Mouse (Mus musculus) embryonic stem cell, embryonic (primary cell): ENCODE measurements at regions not wholly inside any gene's neighbourhood (a gene's known extent, or its start where the extent isn't known, plus 50 kb on each side); places are given as distances from the start of the nearest gene placed in this dataset.

Experiments used
- CTCF ChIA-PET, 4 experiments: fragments of 300-600 bp in 2 of 4; fragments of 350-600 bp in 2 of 4; sonication (Branson Sonifier 250); formaldehyde crosslinking; loops; one replicate each; lab custom pipeline; 2022; ENCODE audit warnings: inconsistent platforms in 2 of 4; lab: Charles Lee
- POLR2A ChIA-PET, 4 experiments: fragments of 300-600 bp in 2 of 4; fragments of 350-600 bp in 2 of 4; sonication (Branson Sonifier 250); formaldehyde crosslinking; loops; one replicate each; lab custom pipeline; 2022; ENCODE audit warnings: antibody characterized with exemption in 4 of 4, inconsistent platforms in 1 of 4; lab: Charles Lee

DNA sequence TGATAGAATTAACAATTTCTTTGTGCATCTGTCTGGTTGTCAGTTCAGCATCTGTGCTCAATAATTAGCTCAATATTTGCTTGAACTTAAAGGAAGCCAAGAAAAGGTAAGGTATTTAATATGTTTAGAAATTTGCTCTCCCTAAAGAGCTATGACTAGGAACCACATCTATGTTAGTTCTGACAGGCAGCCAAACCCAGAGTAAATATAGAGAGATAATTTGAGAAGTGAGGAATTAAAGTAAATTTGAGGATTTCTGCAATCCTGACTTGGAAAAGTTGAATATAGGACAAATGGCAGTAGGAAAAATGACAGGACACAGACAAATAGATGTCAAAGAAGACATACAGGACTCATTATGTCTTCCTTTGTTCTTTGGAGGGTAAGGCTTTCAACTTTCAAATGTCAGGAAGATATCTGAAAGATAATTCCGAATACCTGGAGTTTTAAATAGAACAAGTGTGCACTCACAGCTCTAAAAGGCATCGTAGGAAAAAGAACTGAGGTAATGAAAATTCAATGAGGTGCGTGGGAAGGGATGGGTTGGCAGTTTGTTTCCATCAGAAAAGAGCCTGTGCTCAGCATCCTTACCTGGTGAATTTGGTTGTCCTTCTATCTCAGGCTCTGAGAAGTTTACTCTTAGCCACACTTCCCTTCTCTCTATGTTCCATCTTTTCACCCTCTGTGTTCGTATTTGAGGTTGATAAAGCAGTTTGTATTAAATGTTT lies 433.3 kb downstream of the Gria2 start:
- ChIA-PET POLR2A (no interaction called here), CTCF (no interaction called here)

DNA sequence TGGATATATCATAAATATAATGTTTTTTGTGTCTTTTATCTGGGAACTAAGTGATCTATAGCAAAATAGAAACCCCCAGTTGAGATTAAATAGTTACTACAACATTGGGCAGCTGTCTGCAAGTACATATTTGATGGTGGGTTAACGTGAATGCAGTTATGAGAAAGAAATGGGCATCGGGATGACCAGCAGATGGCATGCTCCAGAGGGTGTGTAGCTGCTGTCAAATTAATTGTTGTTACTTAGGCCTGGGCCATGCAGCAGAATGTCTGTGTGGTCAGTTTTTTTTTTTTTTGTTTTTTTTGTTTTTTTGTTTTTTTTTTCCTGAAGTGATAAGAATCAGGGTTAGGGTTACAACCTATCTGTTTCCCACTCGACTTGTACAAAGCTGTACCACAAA lies 430.2 kb downstream of the Gria2 start:
- ChIA-PET POLR2A (no interaction called here), CTCF (interaction anchor here in 1 of 4 experiments (0.7 kb wide), 1 partner anchor 1928 kb away, joined by 4 read pairs; no protein-coding TSS in a partner anchor)

DNA sequence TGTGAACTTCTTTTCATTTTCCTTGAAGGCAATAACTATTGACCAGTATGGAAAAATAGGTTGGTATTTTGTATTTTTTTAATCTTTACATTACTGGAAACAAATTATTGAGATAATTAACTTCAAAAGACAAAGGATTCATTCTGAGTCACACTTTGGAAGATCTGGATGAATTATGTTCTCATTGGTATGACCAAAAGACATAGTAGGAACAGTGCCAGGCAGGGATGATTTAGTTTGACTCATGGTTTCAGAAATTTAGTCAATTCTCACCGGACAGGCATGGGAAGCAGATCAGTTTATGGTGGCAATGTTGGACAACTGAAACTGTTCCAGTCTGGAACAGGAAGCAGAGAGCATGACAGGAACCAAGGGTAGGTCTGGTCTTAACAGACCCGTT lies 416.6 kb downstream of the Gria2 start:
- POLR2A ChIA-PET, result no interaction called here
- CTCF ChIA-PET, result no interaction called here

DNA sequence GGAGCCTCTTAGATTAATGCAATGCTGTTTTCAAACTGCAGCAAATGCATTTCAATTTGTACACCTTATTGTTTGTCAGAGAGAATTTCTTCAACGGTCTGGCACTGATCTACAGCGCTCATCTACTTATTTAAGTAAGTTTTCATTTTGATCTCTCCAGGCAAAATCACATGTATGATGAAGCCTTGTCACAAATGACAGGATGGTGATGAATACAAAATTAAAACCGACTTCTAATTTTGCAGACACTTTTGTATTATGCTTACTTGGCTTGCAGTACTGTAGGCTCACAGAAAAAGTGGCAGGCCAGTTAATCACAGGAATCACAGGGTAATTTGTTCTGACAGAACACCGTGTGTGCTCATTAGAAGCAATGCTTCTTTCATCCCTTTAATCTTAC lies 406.4 kb downstream of the Gria2 start:
- CTCF ChIA-PET, result no interaction called here
- POLR2A ChIA-PET, result no interaction called here

DNA sequence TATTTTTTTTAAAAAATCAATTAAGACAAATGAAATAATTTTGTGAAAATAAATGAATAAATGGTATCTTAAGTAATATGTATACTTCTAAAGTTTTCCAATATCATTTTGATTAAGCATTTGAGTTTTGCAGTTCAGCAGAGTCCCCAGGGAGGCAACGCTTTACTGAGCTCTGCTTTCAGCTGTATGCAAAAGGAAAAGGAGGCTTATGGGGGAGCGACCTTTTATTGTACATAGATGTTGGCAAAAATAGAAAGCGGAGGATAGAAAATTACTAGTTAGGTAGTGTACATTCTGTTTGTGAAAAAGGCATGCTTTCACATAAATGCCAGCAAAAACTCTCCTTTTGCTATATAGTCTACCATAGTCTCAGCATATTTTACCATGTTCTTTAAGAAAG lies 382.2 kb downstream of the Gria2 start:
- ChIA-PET CTCF (no interaction called here), POLR2A (no interaction called here)

DNA sequence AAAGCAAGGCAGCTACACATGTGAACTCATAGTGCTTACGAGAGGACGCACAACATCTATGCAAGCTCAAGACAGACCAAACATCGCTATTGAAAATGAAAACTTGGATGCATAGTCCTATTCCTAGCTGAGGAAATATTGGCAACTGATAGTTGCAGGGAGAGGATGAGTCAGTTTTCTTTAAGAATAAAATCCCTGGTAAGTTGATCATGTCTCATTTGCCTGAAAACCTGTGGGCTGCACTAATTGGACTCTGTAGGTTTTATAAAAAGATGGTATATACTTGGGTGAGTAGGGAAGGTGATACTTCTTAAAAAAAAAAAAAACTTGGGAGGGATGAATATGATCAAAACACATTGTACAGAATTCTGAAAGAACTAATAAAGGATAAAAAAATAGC lies 381.2 kb downstream of the Gria2 start:
- POLR2A ChIA-PET, result no interaction called here
- CTCF ChIA-PET, result no interaction called here

DNA sequence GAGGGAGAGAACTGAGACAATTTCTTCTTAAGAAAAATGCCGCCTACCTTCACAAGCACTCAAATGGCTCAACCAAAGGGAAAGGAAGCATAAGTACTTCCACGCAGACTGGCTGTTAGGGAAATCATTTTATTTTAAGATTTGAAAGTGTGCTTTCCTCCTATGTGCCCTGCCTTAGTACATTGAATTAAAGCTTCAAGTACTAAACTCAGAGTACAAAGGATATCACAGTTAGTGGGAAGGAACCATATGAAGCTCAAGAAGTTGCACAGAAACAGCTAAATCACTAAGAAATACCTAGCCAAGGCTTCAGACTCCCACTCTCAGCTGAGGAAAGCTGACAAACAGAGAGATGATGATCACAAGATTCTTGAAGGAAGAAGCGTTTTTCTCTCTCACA lies 380.5 kb downstream of the Gria2 start:
- ChIA-PET CTCF (no interaction called here), POLR2A (no interaction called here)

DNA sequence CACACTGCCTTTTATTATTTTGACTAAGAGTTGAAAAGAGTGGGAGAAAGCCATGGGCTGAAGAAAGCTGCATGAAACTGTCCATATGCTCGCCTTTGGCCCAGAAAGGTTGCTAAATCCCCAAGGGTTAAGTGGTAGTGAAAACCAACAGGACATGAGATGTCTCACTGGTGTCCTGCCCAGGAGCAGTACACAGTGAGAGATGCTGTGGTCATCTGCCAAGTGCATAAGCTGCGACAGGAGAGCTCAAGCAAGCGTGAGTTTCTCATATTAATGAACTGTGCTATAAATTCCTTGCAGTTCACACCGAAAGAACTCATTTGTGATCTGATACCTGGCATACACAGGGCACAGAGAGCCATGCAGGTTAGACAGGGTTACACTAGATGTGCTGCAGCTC lies 380.0 kb downstream of the Gria2 start:
- ChIA-PET CTCF (no interaction called here), POLR2A (no interaction called here)
